Mouse (Mus musculus): Measurements from ENCODE around the gene Fus.

GRCm38 (mm10) chr7:127980606-127981005 is 13.3 kb downstream of the Fus start:
- TF ChIP-seq POLR2A (IDR thresholded peaks at IDR 0.05; ENCODE audit: borderline replicate concordance, extremely low read depth, insufficient read depth, insufficient read length, poor library complexity, severe bottlenecking) (no peak), CTCF (IDR thresholded peaks at IDR 0.05; ENCODE audit: borderline replicate concordance, extremely low read depth, insufficient read depth, insufficient read length) (no peak)

Measured in brain, embryonic 14.5 days (tissue).